Mouse (Mus musculus) spleen, embryonic (tissue): ENCODE data around the gene Mrpl37.

ENCODE experiments used
- CTCF ChIA-PET: fragments of 350-600 bp; sonication (Branson Sonifier 250); formaldehyde crosslinking; loops from one replicate; lab custom pipeline; 2022; lab: Charles Lee

Mrpl37 gene

DNA sequence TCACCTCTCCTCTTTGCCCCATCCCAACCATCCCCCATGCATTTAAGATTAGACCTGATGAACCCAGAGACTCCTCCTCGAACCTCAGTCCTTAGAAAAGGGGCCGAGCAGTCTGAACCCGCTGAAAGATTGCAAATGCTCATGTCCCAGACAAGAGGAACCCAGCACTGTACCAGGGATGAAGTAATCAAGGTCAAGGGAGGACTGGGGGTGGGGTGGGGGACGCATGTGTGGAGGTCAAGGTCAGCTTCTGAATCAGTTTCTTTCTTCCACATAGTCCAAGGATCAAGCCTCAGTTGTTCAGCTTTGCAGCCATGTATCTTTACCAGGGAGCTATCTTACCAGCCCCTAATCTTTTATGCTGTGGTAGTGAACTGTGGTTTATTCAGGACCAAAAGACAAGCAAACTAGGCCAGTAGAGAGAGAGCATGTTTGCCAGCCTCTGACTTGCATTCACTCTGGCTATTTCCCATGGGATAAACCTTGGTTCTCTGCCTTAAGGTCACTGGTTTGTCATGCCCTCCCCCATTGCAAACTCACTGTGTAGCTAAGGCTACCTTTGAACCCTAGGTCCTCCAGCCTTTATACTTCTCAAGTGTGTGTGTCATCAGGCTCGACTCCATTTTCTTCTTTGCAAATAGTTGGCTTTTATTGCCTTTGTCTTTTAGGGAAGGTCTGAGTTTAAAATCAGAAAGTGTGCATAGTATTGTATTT is 46.2 kb downstream of the Mrpl37 start:
- CTCF ChIA-PET: interaction anchor here (0.7 kb wide), 1 partner anchor 31 kb away, joined by 3 read pairs; no protein-coding TSS in a partner anchor

GRCm38 (mm10) chr4:107019027-107019426 is 47.6 kb downstream of the Mrpl37 start:
- CTCF ChIA-PET: no interaction called here

GRCm38 (mm10) chr4:107018521-107018920 is 48.1 kb downstream of the Mrpl37 start:
- CTCF ChIA-PET: no interaction called here

- CTCF ChIA-PET: no interaction called here
Measured at GRCm38 (mm10) chr4:107017257-107017656, 49.4 kb downstream of the Mrpl37 start.

DNA sequence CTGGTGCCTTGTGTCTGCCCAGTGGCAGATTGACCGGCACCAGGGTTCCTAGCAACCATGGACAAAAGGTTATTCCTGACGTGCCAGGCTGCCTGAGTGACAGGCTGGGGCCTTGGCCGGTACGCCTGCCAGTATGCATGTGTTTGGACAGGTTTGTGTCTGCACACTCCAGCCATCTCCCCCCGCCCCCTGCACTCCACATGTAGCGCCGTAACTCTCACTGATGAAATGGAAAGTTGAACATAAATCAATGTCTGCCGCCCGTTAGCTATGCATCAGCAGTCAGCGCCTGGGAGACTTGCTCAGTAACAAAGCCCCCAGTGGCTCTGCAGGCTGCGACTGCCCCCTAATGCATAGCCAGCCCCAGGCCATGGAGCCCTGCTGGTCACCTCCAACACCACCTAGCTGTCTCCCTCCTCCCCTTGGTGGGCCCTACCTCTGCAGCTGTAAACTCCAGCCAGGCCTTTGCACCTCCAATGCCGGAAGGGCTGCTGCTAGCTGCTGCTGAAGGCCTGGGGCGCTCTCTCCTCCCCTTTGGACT is 50.6 kb downstream of the Mrpl37 start:
- CTCF ChIA-PET: no interaction called here

DNA sequence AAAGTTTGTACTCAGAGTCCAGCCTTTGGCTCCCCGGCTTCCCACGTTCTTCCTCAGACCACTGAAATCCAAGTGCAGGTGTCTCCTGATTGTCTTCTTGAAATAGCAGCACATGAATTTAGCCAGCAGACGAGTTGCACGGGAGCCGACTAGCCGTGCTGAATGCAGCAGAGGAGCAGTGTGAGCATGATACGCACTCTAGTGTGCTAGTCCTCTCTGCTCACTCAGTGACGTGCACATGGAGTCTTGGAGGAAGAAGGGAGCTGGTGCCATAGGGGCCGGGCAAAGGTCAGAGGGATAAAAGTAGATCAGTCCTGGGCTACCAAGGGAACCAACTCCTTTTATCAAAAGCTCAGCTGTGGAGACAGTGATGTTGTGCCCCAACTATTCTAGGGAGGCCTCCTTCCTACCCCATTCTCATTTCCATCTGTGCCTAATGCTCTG is 52.8 kb downstream of the Mrpl37 start:
- CTCF ChIA-PET: no interaction called here

DNA sequence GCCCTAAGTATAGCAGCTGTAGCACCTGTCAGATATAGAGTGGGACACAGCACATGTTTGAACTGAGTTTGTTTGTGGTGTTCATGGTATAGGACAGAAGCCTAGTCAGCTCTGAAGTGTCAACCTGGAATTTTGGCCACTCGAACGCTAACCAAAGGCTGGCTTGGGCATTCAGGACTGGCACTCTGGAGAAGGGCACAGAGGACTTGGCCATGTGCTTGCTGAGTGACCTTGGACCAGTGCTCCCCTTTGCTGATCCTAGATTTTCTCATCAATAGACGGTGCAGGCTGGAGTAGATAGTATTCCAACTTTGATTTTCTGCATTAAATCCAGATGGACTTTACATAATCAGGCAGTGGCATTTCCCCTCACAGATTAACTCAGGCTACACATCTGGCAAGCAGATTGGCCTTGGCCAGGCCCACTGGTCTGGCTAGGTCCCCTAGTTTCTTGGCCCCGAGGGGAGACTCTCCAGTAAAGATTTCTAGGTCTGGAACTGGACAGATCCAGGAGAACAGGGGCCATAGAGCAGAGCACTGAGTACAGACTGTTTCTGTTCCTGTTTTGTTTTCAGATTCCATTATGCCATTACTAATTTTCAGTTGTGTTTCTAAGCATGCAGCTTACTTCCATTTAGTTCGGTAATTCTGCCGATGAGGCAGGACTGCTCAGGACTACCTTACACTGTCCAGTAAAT is 53.4 kb downstream of the Mrpl37 start:
- CTCF ChIA-PET: no interaction called here

- CTCF ChIA-PET: no interaction called here
Measured at GRCm38 (mm10) chr4:107012574-107012973, 54.1 kb downstream of the Mrpl37 start.

- CTCF ChIA-PET: no interaction called here
Measured at GRCm38 (mm10) chr4:107012005-107012478, 54.6 kb downstream of the Mrpl37 start.

- CTCF ChIA-PET: no interaction called here
Measured at GRCm38 (mm10) chr4:107011325-107012004, 55.2 kb downstream of the Mrpl37 start.

GRCm38 (mm10) chr4:107009548-107009947 is 57.1 kb downstream of the Mrpl37 start:
- CTCF ChIA-PET: no interaction called here

GRCm38 (mm10) chr4:107008161-107008560 is 58.5 kb downstream of the Mrpl37 start:
- CTCF ChIA-PET: no interaction called here

- CTCF ChIA-PET: no interaction called here
Measured at GRCm38 (mm10) chr4:107007359-107007758, 59.3 kb downstream of the Mrpl37 start.

DNA sequence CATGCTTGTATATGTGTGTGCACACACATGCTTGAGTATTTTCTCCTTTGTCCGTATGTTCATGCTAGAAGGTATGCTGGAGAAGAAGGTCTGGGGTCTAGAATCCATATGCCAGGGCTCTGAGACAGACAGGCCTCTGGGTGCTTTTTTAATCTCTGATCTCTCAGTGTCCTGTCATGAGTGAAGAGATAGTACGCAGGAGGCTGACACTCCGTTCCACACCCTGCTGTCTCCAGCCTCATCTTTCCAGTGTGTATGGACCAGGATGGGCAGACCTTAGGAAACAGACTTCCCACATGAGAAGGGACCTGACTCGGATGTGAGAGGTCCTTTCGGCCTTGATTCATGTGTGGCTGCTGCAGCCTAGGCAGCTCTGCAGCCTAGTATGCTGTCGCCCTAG is 59.9 kb downstream of the Mrpl37 start:
- CTCF ChIA-PET: no interaction called here

DNA sequence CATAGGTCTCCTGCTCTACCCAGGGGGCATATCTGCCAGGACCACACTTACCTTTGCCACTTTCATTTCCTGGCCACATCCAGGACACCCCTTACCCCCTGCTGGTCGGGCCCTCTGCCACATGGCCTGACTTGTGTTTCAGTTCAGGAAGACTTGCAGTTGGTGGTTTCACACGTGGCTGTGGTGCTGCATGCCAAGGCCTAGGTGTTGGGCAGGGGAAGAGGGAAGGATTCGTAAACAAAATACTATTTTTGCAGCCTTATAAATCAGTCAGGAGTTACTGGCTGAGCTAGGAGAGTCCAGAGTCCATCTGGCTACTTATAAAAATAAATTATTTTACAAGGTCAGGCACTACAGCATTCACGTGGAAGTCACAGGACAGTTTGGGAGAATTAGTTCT is 60.4 kb downstream of the Mrpl37 start:
- CTCF ChIA-PET: no interaction called here
